Mouse (Mus musculus): ENCODE results near the gene Tmem56. TPM values are rescaled to one million over a fixed set of nuclear protein-coding genes. Genes with fewer than 3 reads are reported as not detected.

The Tmem56 gene
- total and polyA plus RNA-seq, 3 experiments = 0.32 to 0.39 TPM; not detected in 1

Other genes with a start within 250 kb of the Tmem56 start
- 4.1 and 4.2 TPM in 2 replicates for gene Rwdd3, start 111.4 kb downstream of the Tmem56 start, total RNA-seq (2012; rRNA removed)
- 1 to 10 TPM in 1 of 2 experiments, not detected in 1; 4.8 TPM for gene Rwdd3, start 111.4 kb downstream of the Tmem56 start, polyA plus RNA-seq (2012; ENCODE audit: insufficient read depth in 1 of 2, insufficient read length in 2 of 2, low read depth in 1 of 2, low replicate concordance in 2 of 2, missing spikeins in 1 of 2)
- gene Alg14, start 8.7 kb upstream of the Tmem56 start, total RNA-seq (2012; rRNA removed) = 2.5 and 3.2 TPM in 2 replicates
- gene Alg14, start 8.7 kb upstream of the Tmem56 start, polyA plus RNA-seq (2012; ENCODE audit: insufficient read depth in 1 of 2, insufficient read length in 2 of 2, low read depth in 1 of 2, low replicate concordance in 2 of 2, missing spikeins in 1 of 2) = 10 to 100 TPM in 1 of 2 experiments, not detected in 1; 20.1 TPM
- not detected in 2 replicates for gene Cnn3, start 143.4 kb upstream of the Tmem56 start, total RNA-seq (2012; rRNA removed)
- gene Cnn3, start 143.4 kb upstream of the Tmem56 start, polyA plus RNA-seq (2012; ENCODE audit: insufficient read depth in 1 of 2, insufficient read length in 2 of 2, low read depth in 1 of 2, low replicate concordance in 2 of 2, missing spikeins in 1 of 2) = not detected
- gene Slc44a3, start 249.3 kb upstream of the Tmem56 start, total RNA-seq (2012; rRNA removed) = 0.08 TPM in 1 of 2 replicates, not detected in the other
- gene Slc44a3, start 249.3 kb upstream of the Tmem56 start, polyA plus RNA-seq (2012; ENCODE audit: insufficient read depth in 1 of 2, insufficient read length in 2 of 2, low read depth in 1 of 2, low replicate concordance in 2 of 2, missing spikeins in 1 of 2) = under 1 TPM in 1 of 2 experiments, not detected in 1; 0.11 TPM